Mouse (Mus musculus) E14TG2a.4 (cell line): ENCODE results near the gene Fibcd1.

Experiments used
- CTCF ChIP-seq: conservative IDR thresholded peaks from 2 replicates; pipeline ENCODE4 v1.5.1; 2014; ENCODE audit warnings: low read length
- POU5F1 ChIP-seq: IDR thresholded peaks from 2 replicates; pipeline ENCODE4 v1.6.1; 2014; ENCODE audit warnings: low read length, borderline replicate concordance

DNA sequence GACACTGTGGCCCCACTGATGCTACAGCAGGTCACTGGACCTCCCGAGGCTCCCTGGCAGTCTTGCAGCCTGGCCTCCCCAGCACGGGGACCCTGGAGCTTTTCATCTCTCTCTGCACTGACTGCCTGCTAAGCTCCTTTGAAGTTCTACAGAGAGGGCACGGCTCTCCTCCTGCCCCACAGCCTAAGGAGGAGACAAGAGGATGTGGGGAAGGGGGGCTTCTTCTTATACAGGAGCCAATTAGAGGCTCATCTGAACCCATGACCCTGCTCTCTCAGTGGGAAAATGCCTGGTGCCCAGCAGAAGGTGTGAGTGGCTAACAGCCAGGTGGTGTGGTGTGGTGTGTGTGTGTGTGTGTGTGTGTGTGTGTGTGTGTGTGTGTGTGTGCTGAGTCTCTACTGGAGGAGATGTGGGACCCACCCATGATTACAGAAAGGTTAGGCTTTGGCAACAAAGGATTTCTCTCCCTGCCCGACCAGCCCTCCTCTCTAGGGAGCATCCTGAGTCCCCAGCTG lies 17.4 kb downstream of the Fibcd1 start:
- TF ChIP-seq CTCF: no peak
- TF ChIP-seq POU5F1: no peak
